Mouse (Mus musculus): ENCODE data around the gene Ulk4. TPM values are rescaled to one million over a fixed set of nuclear protein-coding genes. Genes with fewer than 3 reads are reported as not detected.

Gene Ulk4
- polyA plus RNA-seq, 1 experiment, result 2.9 TPM

- Histone ChIP-seq H3K27me3 (ENCODE audit: control insufficient read depth, insufficient read depth, low read length) (no peaks in the 10 kb centered on the region), H3K4me1 (replicated peaks; ENCODE audit: control insufficient read depth, insufficient read depth, low read length) (no peaks in the 10 kb centered on the region), H3K27ac (ENCODE audit: control insufficient read depth, insufficient read depth, low read length) (no peak overlapping the region), H3K36me3 (ENCODE audit: control insufficient read depth, insufficient read depth, low read length) (no peaks in the 10 kb centered on the region), H3K4me3 (ENCODE audit: control insufficient read depth, insufficient read depth, low read length) (no peak overlapping the region)
- WGBS, result 89% methylated on average over 6 of the region's 6 CpGs
- TF ChIP-seq CTCF (IDR thresholded peaks at IDR 0.05; ENCODE audit: borderline replicate concordance, control insufficient read depth, extremely low read depth, insufficient read depth, low read length, poor library complexity), result no peak
- TF ChIP-seq POLR2A (IDR thresholded peaks at IDR 0.05; ENCODE audit: control insufficient read depth, extremely low read depth, insufficient read depth, low read length, poor library complexity), result no peak
- no peak for DNase-seq
Measured at GRCm38 (mm10) chr9:121171609-121172008, 105.4 kb downstream of the Ulk4 start.

- TF ChIP-seq CTCF (IDR thresholded peaks at IDR 0.05; ENCODE audit: borderline replicate concordance, control insufficient read depth, extremely low read depth, insufficient read depth, low read length, poor library complexity), result no peak
- no peak for TF ChIP-seq POLR2A (IDR thresholded peaks at IDR 0.05; ENCODE audit: control insufficient read depth, extremely low read depth, insufficient read depth, low read length, poor library complexity)
- DNase-seq, result no peak
- no peaks in the 10 kb centered on the region for H3K36me3 ChIP-seq (ENCODE audit: control insufficient read depth, insufficient read depth, low read length)
- no peak overlapping the region for H3K27ac ChIP-seq (ENCODE audit: control insufficient read depth, insufficient read depth, low read length)
- H3K4me1 ChIP-seq (replicated peaks; ENCODE audit: control insufficient read depth, insufficient read depth, low read length), result no peaks in the 10 kb centered on the region
- no peak overlapping the region for H3K4me3 ChIP-seq (ENCODE audit: control insufficient read depth, insufficient read depth, low read length)
- 95% methylated on average over 7 of the region's 7 CpGs for WGBS
- H3K27me3 ChIP-seq (ENCODE audit: control insufficient read depth, insufficient read depth, low read length), result no peaks in the 10 kb centered on the region
Measured at GRCm38 (mm10) chr9:121164607-121165006, 112.4 kb downstream of the Ulk4 start.

- WGBS, result 2% methylated on average over 5 of the region's 5 CpGs
- Histone ChIP-seq H3K27ac (ENCODE audit: control insufficient read depth, insufficient read depth, low read length) (no peak overlapping the region), H3K27me3 (ENCODE audit: control insufficient read depth, insufficient read depth, low read length) (no peaks in the 10 kb centered on the region), H3K36me3 (ENCODE audit: control insufficient read depth, insufficient read depth, low read length) (no peaks in the 10 kb centered on the region), H3K4me3 (ENCODE audit: control insufficient read depth, insufficient read depth, low read length) (no peak overlapping the region), H3K4me1 (replicated peaks; ENCODE audit: control insufficient read depth, insufficient read depth, low read length) (no peaks in the 10 kb centered on the region)
- DNase-seq, result peak; percentile 45
- no peak for TF ChIP-seq CTCF (IDR thresholded peaks at IDR 0.05; ENCODE audit: borderline replicate concordance, control insufficient read depth, extremely low read depth, insufficient read depth, low read length, poor library complexity)
- TF ChIP-seq POLR2A (IDR thresholded peaks at IDR 0.05; ENCODE audit: control insufficient read depth, extremely low read depth, insufficient read depth, low read length, poor library complexity), result no peak
Measured at GRCm38 (mm10) chr9:121162789-121163188, 114.2 kb downstream of the Ulk4 start.

- 90% methylated on average over 12 of the region's 12 CpGs for WGBS
- H3K27ac ChIP-seq (ENCODE audit: control insufficient read depth, insufficient read depth, low read length), result no peak overlapping the region
- H3K4me3 ChIP-seq (ENCODE audit: control insufficient read depth, insufficient read depth, low read length), result no peak overlapping the region
- H3K27me3 ChIP-seq (ENCODE audit: control insufficient read depth, insufficient read depth, low read length), result no peaks in the 10 kb centered on the region
- DNase-seq, result no peak
- no peaks in the 10 kb centered on the region for H3K36me3 ChIP-seq (ENCODE audit: control insufficient read depth, insufficient read depth, low read length)
- no peaks in the 10 kb centered on the region for H3K4me1 ChIP-seq (replicated peaks; ENCODE audit: control insufficient read depth, insufficient read depth, low read length)
- no peak for TF ChIP-seq CTCF (IDR thresholded peaks at IDR 0.05; ENCODE audit: borderline replicate concordance, control insufficient read depth, extremely low read depth, insufficient read depth, low read length, poor library complexity)
- TF ChIP-seq POLR2A (IDR thresholded peaks at IDR 0.05; ENCODE audit: control insufficient read depth, extremely low read depth, insufficient read depth, low read length, poor library complexity), result no peak
Measured at GRCm38 (mm10) chr9:121161818-121162565, 115.0 kb downstream of the Ulk4 start.

- Histone ChIP-seq H3K36me3 (ENCODE audit: control insufficient read depth, insufficient read depth, low read length) (no peaks in the 10 kb centered on the region), H3K4me1 (replicated peaks; ENCODE audit: control insufficient read depth, insufficient read depth, low read length) (no peaks in the 10 kb centered on the region), H3K4me3 (ENCODE audit: control insufficient read depth, insufficient read depth, low read length) (no peak overlapping the region), H3K27ac (ENCODE audit: control insufficient read depth, insufficient read depth, low read length) (no peak overlapping the region), H3K27me3 (ENCODE audit: control insufficient read depth, insufficient read depth, low read length) (no peaks in the 10 kb centered on the region)
- 83% methylated on average over 9 of the region's 9 CpGs for WGBS
- TF ChIP-seq CTCF (IDR thresholded peaks at IDR 0.05; ENCODE audit: borderline replicate concordance, control insufficient read depth, extremely low read depth, insufficient read depth, low read length, poor library complexity) (no peak), POLR2A (IDR thresholded peaks at IDR 0.05; ENCODE audit: control insufficient read depth, extremely low read depth, insufficient read depth, low read length, poor library complexity) (no peak)
- DNase-seq, result no peak
Measured at GRCm38 (mm10) chr9:121156253-121156831, 120.7 kb downstream of the Ulk4 start.

GRCm38 (mm10) chr9:121153276-121153675, 123.7 kb downstream of the Ulk4 start:
- H3K4me3 ChIP-seq (ENCODE audit: control insufficient read depth, insufficient read depth, low read length), result no peak overlapping the region
- H3K4me1 ChIP-seq (replicated peaks; ENCODE audit: control insufficient read depth, insufficient read depth, low read length), result no peaks in the 10 kb centered on the region
- TF ChIP-seq CTCF (IDR thresholded peaks at IDR 0.05; ENCODE audit: borderline replicate concordance, control insufficient read depth, extremely low read depth, insufficient read depth, low read length, poor library complexity), result no peak
- TF ChIP-seq POLR2A (IDR thresholded peaks at IDR 0.05; ENCODE audit: control insufficient read depth, extremely low read depth, insufficient read depth, low read length, poor library complexity), result no peak
- no peak overlapping the region for H3K27ac ChIP-seq (ENCODE audit: control insufficient read depth, insufficient read depth, low read length)
- DNase-seq, result no peak
- WGBS, result 90% methylated on average over 5 of the region's 5 CpGs
- no peaks in the 10 kb centered on the region for H3K27me3 ChIP-seq (ENCODE audit: control insufficient read depth, insufficient read depth, low read length)
- H3K36me3 ChIP-seq (ENCODE audit: control insufficient read depth, insufficient read depth, low read length), result no peaks in the 10 kb centered on the region

All from thymus, adult 2 months (tissue).